Mouse (Mus musculus) small intestine, adult 2 months (tissue): Measurements from ENCODE around the gene Bcr. TPM values are rescaled to one million over a fixed set of nuclear protein-coding genes. Genes with fewer than 3 reads are reported as not detected.

Experiments used
- H3K27ac ChIP-seq: fragments of 200-500 bp; 2 replicates; pipeline ENCODE4 v1.5.1; 2012; ENCODE audit warnings: low read depth, low read length, control low read depth, inconsistent platforms; ENCODE audit not compliant: insufficient read depth
- H3K27me3 ChIP-seq: fragments of 200-500 bp; 2 replicates; pipeline ENCODE4 v1.6.1; 2012; ENCODE audit warnings: mild to moderate bottlenecking, moderate library complexity, low read length, inconsistent platforms; ENCODE audit not compliant: control insufficient read depth, insufficient read depth
- H3K36me3 ChIP-seq: fragments of 200-500 bp; 2 replicates; pipeline ENCODE4 v1.6.1; 2012; ENCODE audit warnings: mild to moderate bottlenecking, low read length, control low read depth, inconsistent platforms; ENCODE audit not compliant: control insufficient read depth, insufficient read depth
- H3K4me1 ChIP-seq: fragments of 200-500 bp; 2 replicates; pipeline ENCODE4 v1.6.1; 2012; ENCODE audit warnings: low read length, inconsistent platforms, mixed read lengths; ENCODE audit not compliant: control insufficient read depth, insufficient read depth, insufficient read length
- H3K4me3 ChIP-seq: fragments of 200-500 bp; 2 replicates; pipeline ENCODE4 v1.5.1; 2012; ENCODE audit warnings: low read depth, mild to moderate bottlenecking, control low read depth, inconsistent platforms, low read length, moderate library complexity
- CTCF ChIP-seq: fragments of 200-500 bp; IDR thresholded peaks from 2 replicates; pipeline ENCODE4 v1.5.1; 2012; ENCODE audit warnings: low read depth, mild to moderate bottlenecking, control low read depth, inconsistent platforms, low read length, moderate library complexity, mixed read lengths; ENCODE audit not compliant: insufficient replicate concordance, insufficient read length; ENCODE audit errors: extremely low read depth
- POLR2A ChIP-seq: fragments of 200-500 bp; IDR thresholded peaks from 2 replicates; pipeline ENCODE4 v1.6.1; 2012; ENCODE audit warnings: low read depth, mild to moderate bottlenecking, control low read depth, inconsistent platforms, low read length, moderate library complexity
- WGBS: fragments of 180-500 bp; shearing (Covaris S2); methylation state at CpG from one replicate; pipeline ENCODE4 v1.1.7; 2018; 5-methylcytosine and 5-hydroxymethylcytosine counted together
- polyA plus RNA-seq: library from polyadenylated mRNA; depleted of rRNA; stranded (reverse); fragments of >200 nt; gene quantifications from 2 replicates; pipeline ENCODE4 v1.2.3, GENCODE M21; 2012

The Bcr gene
- polyA plus RNA-seq, 1 experiment = 46.9 TPM

GRCm38 (mm10) chr10:75093252-75093987 is 33.0 kb downstream of the Bcr start:
- Histone ChIP-seq H3K36me3 (no peaks in the 10 kb centered on the region), H3K4me1 (peaks cover 4% of the 10 kb centered on the region; the same call in 1 of the 2 replicates), H3K27me3 (no peaks in the 10 kb centered on the region), H3K27ac (no peak overlapping the region), H3K4me3 (no peak overlapping the region)
- WGBS = 79% methylated on average over 22 of the region's 22 CpGs
- TF ChIP-seq CTCF (no peak), POLR2A (no peak)

DNA sequence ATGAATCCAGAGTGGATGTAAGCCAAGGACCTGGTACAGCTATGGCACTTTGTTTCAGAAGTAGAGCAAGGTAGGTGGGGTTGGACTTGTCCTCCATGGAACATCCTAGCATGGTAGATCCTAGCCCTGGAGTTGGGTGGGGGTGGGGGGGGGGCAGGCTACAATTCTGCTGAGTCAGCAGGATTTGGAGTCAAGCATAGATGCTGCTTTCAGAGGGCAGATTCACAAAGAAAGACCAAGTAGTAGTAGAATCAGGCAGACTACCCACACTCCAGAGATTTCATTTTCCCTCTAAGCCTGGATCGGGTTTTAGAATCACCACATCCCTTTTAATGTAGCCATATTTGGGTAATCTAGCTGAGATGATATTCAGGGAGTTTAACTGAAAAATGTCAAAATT is 33.9 kb downstream of the Bcr start:
- Histone ChIP-seq H3K27ac (no peak overlapping the region), H3K4me3 (no peak overlapping the region), H3K4me1 (peaks cover 4% of the 10 kb centered on the region; the same call in 1 of the 2 replicates), H3K36me3 (no peaks in the 10 kb centered on the region), H3K27me3 (no peaks in the 10 kb centered on the region)
- no peak for TF ChIP-seq CTCF
- no peak for TF ChIP-seq POLR2A
- 100% methylated on average over 1 of the region's 1 CpGs for WGBS

- H3K4me3 ChIP-seq = no peak overlapping the region
- peaks cover 4% of the 10 kb centered on the region; the same call in 1 of the 2 replicates for H3K4me1 ChIP-seq
- no peaks in the 10 kb centered on the region for H3K27me3 ChIP-seq
- WGBS = 95% methylated on average over 7 of the region's 7 CpGs
- no peak for TF ChIP-seq CTCF
- TF ChIP-seq POLR2A = no peak
- no peaks in the 10 kb centered on the region for H3K36me3 ChIP-seq
- H3K27ac ChIP-seq = no peak overlapping the region
Observed at GRCm38 (mm10) chr10:75095216-75095615, 34.8 kb downstream of the Bcr start.

- WGBS = 64% methylated on average over 10 of the region's 10 CpGs
- no peaks in the 10 kb centered on the region for H3K36me3 ChIP-seq
- H3K4me3 ChIP-seq = no peak overlapping the region
- no peak for TF ChIP-seq POLR2A
- no peak for TF ChIP-seq CTCF
- peaks cover 4% of the 10 kb centered on the region; the same call in 1 of the 2 replicates for H3K4me1 ChIP-seq
- H3K27me3 ChIP-seq = no peaks in the 10 kb centered on the region
- no peak overlapping the region for H3K27ac ChIP-seq
Observed at GRCm38 (mm10) chr10:75098446-75099183, 38.2 kb downstream of the Bcr start.

GRCm38 (mm10) chr10:75100298-75100697 is 39.9 kb downstream of the Bcr start:
- no peak for TF ChIP-seq CTCF
- TF ChIP-seq POLR2A = no peak
- WGBS = 79% methylated on average over 7 of the region's 7 CpGs
- no peaks in the 10 kb centered on the region for H3K36me3 ChIP-seq
- H3K4me3 ChIP-seq = no peak overlapping the region
- H3K27ac ChIP-seq = no peak overlapping the region
- H3K27me3 ChIP-seq = no peaks in the 10 kb centered on the region
- H3K4me1 ChIP-seq = peaks cover 15% of the 10 kb centered on the region

- 88% methylated on average over 2 of the region's 2 CpGs for WGBS
Observed at GRCm38 (mm10) chr10:75103502-75103901, 43.1 kb downstream of the Bcr start.

More at GRCm38 (mm10) chr10:75103502-75103901, 43.1 kb downstream of the Bcr start:
- Histone ChIP-seq H3K36me3 (no peaks in the 10 kb centered on the region), H3K27me3 (no peaks in the 10 kb centered on the region), H3K4me3 (no peak overlapping the region), H3K27ac (no peak overlapping the region), H3K4me1 (peaks cover 13% of the 10 kb centered on the region)
- TF ChIP-seq CTCF (no peak), POLR2A (no peak)
